Mouse (Mus musculus) myocyte (in vitro differentiated cells): Measurements from ENCODE around the gene 1700025G04Rik. TPM values are rescaled to one million over a fixed set of nuclear protein-coding genes. Genes with fewer than 3 reads are reported as not detected.

Experiments used
- H3K27me3 ChIP-seq: one replicate; pipeline ENCODE4 v1.6.1; 2011; ENCODE audit not compliant: control insufficient read depth, insufficient read depth, insufficient read length
- H3K36me3 ChIP-seq: one replicate; pipeline ENCODE4 v1.6.1; 2011; ENCODE audit not compliant: control insufficient read depth, insufficient read depth
- H3K4me2 ChIP-seq: one replicate; pipeline ENCODE4 v1.6.1; 2011; ENCODE audit warnings: low read depth, control low read depth
- H3K4me3 ChIP-seq: one replicate; pipeline ENCODE4 v1.5.1; 2011; ENCODE audit warnings: mild to moderate bottlenecking, control low read depth, moderate library complexity
- H3K79me2 ChIP-seq: one replicate; pipeline ENCODE4 v1.6.1; 2011; ENCODE audit not compliant: control insufficient read depth, insufficient read depth
- H3ac ChIP-seq: one replicate; pipeline ENCODE4 v1.6.1; 2011; ENCODE audit not compliant: control insufficient read depth, insufficient read length
- CEBPB ChIP-seq: IDR thresholded peaks from 2 replicates; pipeline ENCODE4 v1.6.1; 2011; ENCODE audit warnings: mild to moderate bottlenecking, moderate library complexity; ENCODE audit not compliant: poor library complexity, insufficient read depth, severe bottlenecking
- E2F4 ChIP-seq: IDR thresholded peaks from one replicate; pipeline ENCODE4 v1.6.1; 2011; ENCODE audit warnings: mild to moderate bottlenecking, control low read depth, moderate library complexity; ENCODE audit not compliant: insufficient read depth
- MAX ChIP-seq: IDR thresholded peaks from one replicate; pipeline ENCODE4 v1.6.1; 2011; ENCODE audit warnings: low read depth, mild to moderate bottlenecking, control low read depth
- MYOD1 ChIP-seq, 3 experiments: IDR thresholded peaks; one replicate each; pipeline ENCODE4 v1.6.1; 2011; ENCODE audit warnings: control low read depth in 2 of 3, low read depth in 2 of 3, mild to moderate bottlenecking in 2 of 3, moderate library complexity in 1 of 3; ENCODE audit not compliant: insufficient read length in 2 of 3, control insufficient read depth in 1 of 3
- MYOG ChIP-seq, 3 experiments: IDR thresholded peaks; one replicate each; pipeline ENCODE4 v1.6.1; 2011; ENCODE audit warnings: control low read depth in 2 of 3, low read depth in 2 of 3, mild to moderate bottlenecking in 2 of 3; ENCODE audit not compliant: insufficient read length in 2 of 3, control insufficient read depth in 1 of 3, insufficient read depth in 1 of 3
- POLR2A ChIP-seq: IDR thresholded peaks from one replicate; pipeline ENCODE4 v1.6.1; 2011; ENCODE audit warnings: low read depth, mild to moderate bottlenecking, control low read depth, moderate library complexity; ENCODE audit not compliant: insufficient read length
- POLR2AphosphoS2 ChIP-seq: IDR thresholded peaks from one replicate; pipeline ENCODE4 v1.6.1; 2011; ENCODE audit warnings: low read depth, control low read depth; ENCODE audit not compliant: insufficient read length
- REST ChIP-seq: IDR thresholded peaks from one replicate; pipeline ENCODE4 v1.6.1; 2011; ENCODE audit warnings: mild to moderate bottlenecking, control low read depth, moderate library complexity; ENCODE audit not compliant: insufficient read depth, insufficient read length
- SRF ChIP-seq: IDR thresholded peaks from one replicate; pipeline ENCODE4 v1.6.1; 2011; ENCODE audit warnings: low read depth; ENCODE audit not compliant: control insufficient read depth, insufficient read length
- TCF12 ChIP-seq: IDR thresholded peaks from one replicate; pipeline ENCODE4 v1.6.1; 2011; ENCODE audit warnings: mild to moderate bottlenecking, control low read depth; ENCODE audit not compliant: poor library complexity, insufficient read depth, severe bottlenecking
- TCF3 ChIP-seq: IDR thresholded peaks from one replicate; pipeline ENCODE4 v1.6.1; 2011; ENCODE audit warnings: low read depth, control low read depth; ENCODE audit not compliant: insufficient read length
- USF1 ChIP-seq: IDR thresholded peaks from one replicate; pipeline ENCODE4 v1.6.1; 2011; ENCODE audit warnings: low read depth, mild to moderate bottlenecking, control low read depth, moderate library complexity
- polyA plus RNA-seq: library from polyadenylated mRNA; unstranded; fragments of >200 nt; fragmentation: generic; extraction: Trizol; gene quantifications from one replicate; pipeline ENCODE4 v1.2.1, GENCODE M21; 2012; ENCODE audit warnings: missing spikeins

The 1700025G04Rik gene
- polyA plus RNA-seq, 1 experiment, result 3.3 TPM

DNA sequence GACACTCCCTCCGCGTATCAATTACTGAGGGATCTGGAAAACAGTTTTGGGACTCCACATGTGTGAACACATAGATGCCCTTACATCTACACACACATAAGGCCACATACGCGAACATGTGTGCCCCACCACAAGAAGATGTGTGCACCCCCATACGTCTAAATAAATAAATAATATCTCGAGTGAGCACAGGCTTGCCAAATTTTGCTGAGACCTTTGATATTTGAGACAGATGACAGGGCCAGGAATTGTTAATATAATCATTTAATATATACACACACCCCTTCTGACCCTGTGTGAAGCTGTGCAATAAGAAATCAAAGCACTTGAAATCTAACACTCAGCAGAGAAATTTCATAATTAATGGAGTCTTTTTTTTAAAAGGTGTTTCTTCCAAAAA is 225.6 kb downstream of the 1700025G04Rik start:
- H3K79me2 ChIP-seq, result no peaks in the 10 kb centered on the region
- TF ChIP-seq SRF, result no peak
- no peak for TF ChIP-seq TCF12
- TF ChIP-seq MYOG (IDR thresholded peaks at IDR 0.05; ENCODE audit: control insufficient read depth in 1 of 3, insufficient read depth in 1 of 3, insufficient read length in 2 of 3, low read depth in 2 of 3), result no peak
- TF ChIP-seq MYOD1 (IDR thresholded peaks at IDR 0.05; ENCODE audit: control insufficient read depth in 1 of 3, insufficient read length in 2 of 3, low read depth in 2 of 3), result no peak
- TF ChIP-seq USF1, result no peak
- TF ChIP-seq REST, result no peak
- TF ChIP-seq CEBPB, result no peak
- no peak for TF ChIP-seq POLR2AphosphoS2
- TF ChIP-seq POLR2A, result no peak
- no peak for TF ChIP-seq TCF3
- TF ChIP-seq MAX, result no peak
- no peak for TF ChIP-seq E2F4
- no peaks in the 10 kb centered on the region for H3K36me3 ChIP-seq
- no peak overlapping the region for H3ac ChIP-seq
- no peaks in the 10 kb centered on the region for H3K27me3 ChIP-seq
- H3K4me2 ChIP-seq, result no peak overlapping the region
- H3K4me3 ChIP-seq, result no peak overlapping the region

DNA sequence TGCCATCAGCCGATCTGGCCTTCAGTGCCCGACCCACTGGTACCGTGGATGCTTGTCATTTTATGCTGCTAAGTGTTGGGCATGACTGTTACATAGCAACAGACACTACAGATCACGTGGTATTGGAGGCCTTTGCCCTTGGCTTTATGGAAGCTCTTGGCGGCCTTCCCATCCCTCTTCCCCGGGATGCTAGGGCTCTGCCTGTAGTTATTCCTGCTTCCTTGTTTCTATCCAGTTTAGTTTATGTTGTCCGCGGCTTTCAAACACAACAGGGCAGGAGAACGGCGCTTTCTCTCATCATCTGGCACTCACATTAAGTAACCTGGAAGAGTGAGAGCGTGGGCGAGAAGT is 226.2 kb downstream of the 1700025G04Rik start:
- H3K27me3 ChIP-seq, result no peaks in the 10 kb centered on the region
- no peak overlapping the region for H3K4me3 ChIP-seq
- no peak overlapping the region for H3K4me2 ChIP-seq
- H3ac ChIP-seq, result no peak overlapping the region
- H3K79me2 ChIP-seq, result no peaks in the 10 kb centered on the region
- H3K36me3 ChIP-seq, result no peaks in the 10 kb centered on the region
- no peak for TF ChIP-seq MYOD1 (IDR thresholded peaks at IDR 0.05; ENCODE audit: control insufficient read depth in 1 of 3, insufficient read length in 2 of 3, low read depth in 2 of 3)
- no peak for TF ChIP-seq MYOG (IDR thresholded peaks at IDR 0.05; ENCODE audit: control insufficient read depth in 1 of 3, insufficient read depth in 1 of 3, insufficient read length in 2 of 3, low read depth in 2 of 3)
- no peak for TF ChIP-seq CEBPB
- TF ChIP-seq USF1, result no peak
- TF ChIP-seq POLR2A, result no peak
- no peak for TF ChIP-seq REST
- no peak for TF ChIP-seq E2F4
- TF ChIP-seq TCF3, result no peak
- TF ChIP-seq SRF, result no peak
- TF ChIP-seq MAX, result no peak
- TF ChIP-seq TCF12, result no peak
- TF ChIP-seq POLR2AphosphoS2, result no peak

DNA sequence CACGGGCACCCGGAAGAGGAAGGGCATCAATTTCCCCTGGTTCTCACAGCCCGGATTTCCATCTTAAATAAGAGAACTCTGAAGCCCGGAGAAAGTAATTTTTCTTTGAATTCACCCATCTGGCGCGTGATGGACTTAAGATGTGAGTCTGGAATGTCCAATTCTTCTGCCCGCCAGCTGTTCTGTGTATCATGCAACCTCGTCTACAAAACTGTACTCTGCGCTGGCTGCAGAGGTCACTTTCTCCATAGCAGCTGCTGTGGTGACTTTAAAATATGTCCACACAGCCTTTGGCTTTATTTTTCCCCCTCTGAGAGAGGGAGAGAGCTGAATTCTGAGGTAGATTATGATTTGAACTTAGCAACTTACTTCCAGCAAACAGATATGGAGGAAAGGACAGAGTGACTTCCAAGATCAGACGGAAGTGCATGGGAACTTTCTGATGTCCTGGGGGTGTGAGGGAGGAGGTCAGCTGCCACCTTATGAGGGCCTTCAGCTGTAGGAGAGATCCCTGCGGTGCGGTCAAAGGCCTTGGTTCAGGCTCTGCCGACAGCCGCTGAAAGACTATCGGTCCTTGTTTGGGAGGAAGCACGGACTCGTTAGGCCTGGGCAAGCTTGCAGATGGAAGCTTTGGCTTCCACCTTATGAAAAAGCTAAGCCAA is 226.7 kb downstream of the 1700025G04Rik start:
- no peak overlapping the region for H3K4me2 ChIP-seq
- no peaks in the 10 kb centered on the region for H3K27me3 ChIP-seq
- H3K4me3 ChIP-seq, result no peak overlapping the region
- TF ChIP-seq MYOD1 (IDR thresholded peaks at IDR 0.05; ENCODE audit: control insufficient read depth in 1 of 3, insufficient read length in 2 of 3, low read depth in 2 of 3) (peak in 1 of 3 experiments; percentile 10), USF1 (no peak)
- H3ac ChIP-seq, result no peak overlapping the region
- H3K79me2 ChIP-seq, result no peaks in the 10 kb centered on the region
- H3K36me3 ChIP-seq, result no peaks in the 10 kb centered on the region

DNA sequence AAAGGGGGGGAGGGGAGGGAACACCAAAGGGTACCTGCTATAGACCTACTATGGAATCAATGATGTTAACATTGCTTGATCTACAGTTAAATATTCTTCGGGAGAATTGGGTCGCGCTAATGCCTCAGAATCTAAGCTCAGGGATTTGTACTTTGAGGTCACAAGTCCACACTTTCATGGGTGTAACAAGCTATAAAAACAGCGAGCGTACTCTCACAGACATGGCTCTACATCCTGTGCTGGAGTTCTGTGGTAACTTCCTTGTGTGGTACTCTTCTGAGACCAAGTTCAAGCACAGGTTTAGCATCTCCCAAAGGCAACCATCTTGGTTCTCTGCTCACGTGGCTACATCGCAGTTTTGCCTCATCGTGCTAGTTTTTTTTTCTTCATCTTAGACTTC is 227.8 kb downstream of the 1700025G04Rik start:
- no peak overlapping the region for H3K4me3 ChIP-seq
- no peaks in the 10 kb centered on the region for H3K27me3 ChIP-seq
- no peak overlapping the region for H3ac ChIP-seq
- H3K4me2 ChIP-seq, result no peak overlapping the region
- no peaks in the 10 kb centered on the region for H3K36me3 ChIP-seq
- TF ChIP-seq MYOG (IDR thresholded peaks at IDR 0.05; ENCODE audit: control insufficient read depth in 1 of 3, insufficient read depth in 1 of 3, insufficient read length in 2 of 3, low read depth in 2 of 3), result no peak
- no peak for TF ChIP-seq TCF12
- TF ChIP-seq MYOD1 (IDR thresholded peaks at IDR 0.05; ENCODE audit: control insufficient read depth in 1 of 3, insufficient read length in 2 of 3, low read depth in 2 of 3), result no peak
- TF ChIP-seq POLR2A, result no peak
- no peak for TF ChIP-seq TCF3
- TF ChIP-seq USF1, result no peak
- H3K79me2 ChIP-seq, result no peaks in the 10 kb centered on the region

DNA sequence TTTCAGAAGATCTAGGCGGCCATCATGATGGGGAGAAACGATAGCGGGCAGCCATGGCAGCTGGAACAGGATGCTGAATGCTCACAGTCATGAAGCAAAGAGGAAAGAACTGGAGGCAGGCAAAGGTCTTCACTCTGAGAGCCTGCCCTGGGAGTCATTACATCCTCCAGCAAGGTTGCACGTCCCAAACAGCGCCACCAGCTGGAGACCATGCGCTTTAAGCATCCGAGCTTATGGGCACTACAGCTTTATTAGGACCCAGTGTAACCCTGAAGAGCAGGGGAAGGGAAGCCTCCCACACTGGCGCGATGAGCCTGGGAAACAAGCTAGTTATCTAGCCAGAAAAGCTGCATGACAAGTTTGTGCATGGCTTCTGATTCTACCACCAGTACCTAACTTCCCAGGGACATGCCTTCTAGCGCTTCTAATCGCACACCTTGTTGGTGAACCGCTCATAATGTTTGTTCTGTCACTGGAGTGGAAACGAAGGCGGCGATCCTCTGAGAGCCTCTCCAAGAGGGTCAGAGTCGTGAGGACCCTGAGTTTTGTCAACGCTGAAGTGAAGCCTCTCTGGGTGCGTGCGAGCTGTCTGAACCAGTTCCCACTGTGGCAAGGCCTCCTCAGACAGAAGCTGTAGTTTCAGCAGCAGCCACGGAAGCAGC is 228.5 kb downstream of the 1700025G04Rik start:
- no peak overlapping the region for H3ac ChIP-seq
- no peaks in the 10 kb centered on the region for H3K79me2 ChIP-seq
- TF ChIP-seq USF1 (no peak), E2F4 (no peak), TCF3 (no peak), MAX (no peak), REST (no peak), POLR2AphosphoS2 (no peak), TCF12 (no peak), CEBPB (no peak), MYOG (IDR thresholded peaks at IDR 0.05; ENCODE audit: control insufficient read depth in 1 of 3, insufficient read depth in 1 of 3, insufficient read length in 2 of 3, low read depth in 2 of 3) (no peak), POLR2A (no peak), SRF (no peak), MYOD1 (IDR thresholded peaks at IDR 0.05; ENCODE audit: control insufficient read depth in 1 of 3, insufficient read length in 2 of 3, low read depth in 2 of 3) (no peak)
- no peak overlapping the region for H3K4me2 ChIP-seq
- H3K27me3 ChIP-seq, result no peaks in the 10 kb centered on the region
- no peak overlapping the region for H3K4me3 ChIP-seq
- no peaks in the 10 kb centered on the region for H3K36me3 ChIP-seq
